Mouse (Mus musculus): Measurements from ENCODE around the gene Cdh1. TPM values are rescaled to one million over a fixed set of nuclear protein-coding genes. Genes with fewer than 3 reads are reported as not detected.

Cdh1 gene
- polyA plus RNA-seq, 1 experiment from 2014 or later: 37.9 TPM

DNA sequence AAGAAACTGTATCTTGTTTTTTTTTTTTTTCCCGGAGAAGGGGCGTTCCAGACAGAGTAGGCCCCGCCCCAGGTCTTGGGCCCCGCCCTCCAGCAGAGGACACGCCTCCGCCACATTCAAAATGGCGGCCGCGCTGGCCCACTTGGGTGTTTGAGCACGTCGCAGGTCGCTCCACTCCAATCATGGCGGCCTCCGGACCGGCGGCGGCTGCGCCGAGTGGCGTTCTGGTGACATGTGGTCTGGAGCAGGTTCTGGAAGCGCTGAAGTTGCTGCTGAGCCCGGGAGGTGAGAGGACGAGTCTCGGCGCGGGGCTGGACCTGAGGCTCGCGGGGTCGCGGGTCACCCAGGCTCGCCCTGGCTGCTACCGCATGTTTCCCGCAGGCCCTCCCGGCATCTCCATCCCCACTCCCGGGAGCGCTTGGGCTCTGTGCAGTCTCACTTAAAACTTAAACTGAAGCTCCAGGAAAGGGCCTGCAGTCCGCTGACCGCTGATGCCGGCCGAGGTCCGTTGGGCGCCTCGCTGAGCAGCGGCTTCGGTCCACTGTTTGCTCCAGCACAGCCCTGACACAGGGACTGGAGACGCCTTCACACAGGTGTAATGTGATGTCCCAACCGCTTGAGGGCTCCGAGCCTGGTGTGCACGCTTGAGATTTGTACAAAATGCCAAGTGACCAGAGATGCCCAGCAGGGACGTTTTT, 80.0 kb downstream of the Cdh1 start, which contains the start of gene Tango6:
Gene Tango6 (plus strand): TSS at position 98 of the 698 bp plus-strand sequence.
- Histone ChIP-seq H3K36me3 (no peaks in the 10 kb centered on the region), H3K4me3 (peak within 1 kb of the TSS; percentile 70), H3K9ac (peak within 1 kb of the TSS; percentile 90), H3K4me2 (peak within 1 kb of the TSS; percentile 60), H3K9me3 (no peaks in the 10 kb centered on the region), H3K27me3 (no peaks in the 10 kb centered on the region), H3K27ac (peak within 1 kb of the TSS; percentile 93), H3K4me1 (peaks cover 17% of the 10 kb centered on the region)
- WGBS: under 1% methylated on average over 50 of the region's 50 CpGs
- ATAC-seq (ENCODE audit: insufficient number of reproducible peaks, insufficient read depth, low FRiP score, low TSS enrichment, low read depth): peak; percentile 92

GRCm38 (mm10) chr8:106684387-106684786, 81.2 kb downstream of the Cdh1 start:
- Histone ChIP-seq H3K4me2 (no peak overlapping the region), H3K36me3 (peaks cover 7% of the 10 kb centered on the region), H3K9me3 (no peaks in the 10 kb centered on the region), H3K4me3 (no peak overlapping the region), H3K9ac (no peak overlapping the region), H3K27me3 (no peaks in the 10 kb centered on the region), H3K4me1 (peaks cover 17% of the 10 kb centered on the region), H3K27ac (no peak overlapping the region)
- ATAC-seq (ENCODE audit: insufficient number of reproducible peaks, insufficient read depth, low FRiP score, low TSS enrichment, low read depth): no peak
- WGBS: 91% methylated on average over 4 of the region's 4 CpGs

GRCm38 (mm10) chr8:106687479-106687878, 84.3 kb downstream of the Cdh1 start:
- no peak overlapping the region for H3K4me3 ChIP-seq
- ATAC-seq (ENCODE audit: insufficient number of reproducible peaks, insufficient read depth, low FRiP score, low TSS enrichment, low read depth): no peak
- no peaks in the 10 kb centered on the region for H3K9me3 ChIP-seq
- no peak overlapping the region for H3K4me2 ChIP-seq
- no peak overlapping the region for H3K27ac ChIP-seq
- no peak overlapping the region for H3K9ac ChIP-seq
- peaks cover 20% of the 10 kb centered on the region for H3K36me3 ChIP-seq
- WGBS: 4% methylated on average over 4 of the region's 4 CpGs
- peaks cover 17% of the 10 kb centered on the region for H3K4me1 ChIP-seq
- no peaks in the 10 kb centered on the region for H3K27me3 ChIP-seq

DNA sequence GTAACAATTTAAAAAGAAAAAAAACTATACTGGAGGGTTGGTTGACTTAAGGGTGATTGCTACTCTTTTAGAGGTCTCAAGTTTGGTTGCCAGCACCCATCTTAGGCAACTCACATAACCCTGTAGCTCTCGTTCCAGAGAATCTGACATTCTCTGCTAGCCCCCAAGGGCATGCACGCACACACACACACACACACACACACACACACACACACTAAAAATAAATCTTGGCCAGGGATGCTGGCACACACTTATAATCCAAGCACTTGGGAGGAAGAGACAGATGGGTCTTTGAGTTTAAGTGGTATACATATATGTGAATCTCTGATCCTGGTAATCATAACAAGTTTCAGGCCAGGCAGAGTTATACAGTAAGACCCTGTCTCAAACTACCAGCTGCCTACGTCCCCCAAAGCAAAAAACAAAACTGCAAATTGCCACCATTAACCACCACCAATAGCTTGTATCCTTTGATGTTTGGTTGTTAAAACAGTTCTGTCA, 94.6 kb downstream of the Cdh1 start:
- Histone ChIP-seq H3K9ac (no peak overlapping the region), H3K9me3 (no peaks in the 10 kb centered on the region), H3K4me2 (no peak overlapping the region), H3K27me3 (no peaks in the 10 kb centered on the region), H3K4me1 (no peaks in the 10 kb centered on the region), H3K27ac (no peak overlapping the region), H3K36me3 (peaks cover 69% of the 10 kb centered on the region), H3K4me3 (no peak overlapping the region)
- no peak for ATAC-seq (ENCODE audit: insufficient number of reproducible peaks, insufficient read depth, low FRiP score, low TSS enrichment, low read depth)
- 59% methylated on average over 3 of the region's 3 CpGs for WGBS

- Histone ChIP-seq H3K4me3 (no peak overlapping the region), H3K27me3 (no peaks in the 10 kb centered on the region), H3K9ac (no peak overlapping the region), H3K27ac (no peak overlapping the region), H3K9me3 (no peaks in the 10 kb centered on the region), H3K4me1 (peaks cover 3% of the 10 kb centered on the region), H3K4me2 (no peak overlapping the region), H3K36me3 (peaks cover 58% of the 10 kb centered on the region)
- ATAC-seq (ENCODE audit: insufficient number of reproducible peaks, insufficient read depth, low FRiP score, low TSS enrichment, low read depth): no peak
- WGBS: 76% methylated on average over 5 of the region's 5 CpGs
These were observed 96.4 kb downstream of the Cdh1 start for GRCm38 (mm10) chr8:106699588-106699987.

DNA sequence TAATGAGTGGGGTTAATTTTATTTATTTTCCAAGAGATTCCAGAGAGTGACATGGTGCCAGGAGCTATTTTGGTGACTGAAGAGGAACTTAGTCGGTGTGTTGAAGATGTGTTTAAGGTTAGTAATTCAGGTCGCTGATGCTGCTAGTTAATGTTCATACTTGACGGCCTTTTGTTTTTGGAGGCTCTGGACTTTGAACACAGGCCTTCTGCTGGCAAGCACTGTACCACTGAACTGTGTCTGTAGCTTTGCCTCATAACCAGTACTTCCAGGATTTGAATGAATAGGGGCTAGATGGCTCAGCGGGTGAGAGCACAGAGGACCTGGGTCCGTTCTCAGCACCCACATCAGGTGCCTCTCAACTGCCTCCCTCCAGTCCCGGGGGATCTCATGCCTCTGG, 97.0 kb downstream of the Cdh1 start:
- no peak overlapping the region for H3K4me2 ChIP-seq
- no peaks in the 10 kb centered on the region for H3K27me3 ChIP-seq
- WGBS: 95% methylated on average over 6 of the region's 6 CpGs
- ATAC-seq (ENCODE audit: insufficient number of reproducible peaks, insufficient read depth, low FRiP score, low TSS enrichment, low read depth): no peak
- H3K4me3 ChIP-seq: no peak overlapping the region
- H3K9me3 ChIP-seq: no peaks in the 10 kb centered on the region
- H3K27ac ChIP-seq: no peak overlapping the region
- no peak overlapping the region for H3K9ac ChIP-seq
- peaks cover 56% of the 10 kb centered on the region for H3K36me3 ChIP-seq
- peaks cover 9% of the 10 kb centered on the region for H3K4me1 ChIP-seq

- Histone ChIP-seq H3K4me3 (no peak overlapping the region), H3K4me1 (peaks cover 9% of the 10 kb centered on the region), H3K27ac (no peak overlapping the region), H3K9me3 (no peaks in the 10 kb centered on the region), H3K27me3 (no peaks in the 10 kb centered on the region), H3K36me3 (peaks cover 47% of the 10 kb centered on the region), H3K4me2 (no peak overlapping the region), H3K9ac (no peak overlapping the region)
- WGBS: 71% methylated on average over 3 of the region's 3 CpGs
- ATAC-seq (ENCODE audit: insufficient number of reproducible peaks, insufficient read depth, low FRiP score, low TSS enrichment, low read depth): no peak
These were observed 98.2 kb downstream of the Cdh1 start for GRCm38 (mm10) chr8:106701360-106701759.

DNA sequence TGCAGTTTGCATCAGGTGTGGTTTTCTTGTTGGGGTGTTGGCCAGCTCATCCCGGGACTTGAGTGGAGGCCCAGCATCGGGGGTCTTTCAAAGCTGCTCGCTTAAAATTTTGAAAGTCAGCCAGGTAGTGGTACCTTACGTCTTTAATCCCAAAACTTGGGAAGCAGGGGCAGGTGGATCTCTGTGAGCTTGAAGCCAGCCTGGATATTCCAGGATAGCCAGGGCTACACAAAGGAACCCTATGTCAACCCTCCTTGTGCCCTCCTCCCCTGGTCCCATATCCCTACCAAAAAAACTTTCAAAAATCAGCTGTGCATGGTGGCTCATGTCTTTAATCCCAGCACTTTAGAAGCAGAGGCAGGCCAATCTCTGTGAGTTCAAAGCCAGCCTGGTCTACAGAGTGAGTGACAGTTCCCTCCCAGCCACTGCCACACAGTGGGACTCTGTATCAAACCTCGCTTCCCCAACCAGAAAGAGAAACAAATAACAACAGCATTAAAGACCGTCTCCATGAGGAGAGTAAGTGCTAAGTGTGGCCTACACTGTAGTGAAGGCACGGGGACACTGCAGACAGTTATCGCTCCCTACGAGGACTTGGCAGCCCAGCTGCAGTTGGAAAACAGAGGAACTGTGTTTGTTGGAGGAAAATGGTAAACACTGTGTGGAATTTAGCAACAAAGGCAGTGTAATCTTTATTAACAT, 101.2 kb downstream of the Cdh1 start:
- no peaks in the 10 kb centered on the region for H3K27me3 ChIP-seq
- WGBS: 75% methylated on average over 9 of the region's 9 CpGs
- H3K9ac ChIP-seq: no peak overlapping the region
- no peaks in the 10 kb centered on the region for H3K9me3 ChIP-seq
- H3K4me3 ChIP-seq: no peak overlapping the region
- peak overlapping the region; percentile 2; the same call in 1 of the 2 replicates for H3K4me2 ChIP-seq
- no peak for ATAC-seq (ENCODE audit: insufficient number of reproducible peaks, insufficient read depth, low FRiP score, low TSS enrichment, low read depth)
- H3K27ac ChIP-seq: peak overlapping the region; percentile 81
- H3K4me1 ChIP-seq: peaks cover 9% of the 10 kb centered on the region
- H3K36me3 ChIP-seq: peaks cover 19% of the 10 kb centered on the region

- H3K4me1 ChIP-seq: peaks cover 9% of the 10 kb centered on the region
- no peaks in the 10 kb centered on the region for H3K27me3 ChIP-seq
- WGBS: 30% methylated on average over 9 of the region's 9 CpGs
- peak overlapping the region; percentile 2; the same call in 1 of the 2 replicates for H3K4me2 ChIP-seq
- no peak overlapping the region for H3K4me3 ChIP-seq
- no peaks in the 10 kb centered on the region for H3K9me3 ChIP-seq
- 0 out of 2 replicates have a peak, but pooled peaks have one; percentile 62 for ATAC-seq (ENCODE audit: insufficient number of reproducible peaks, insufficient read depth, low FRiP score, low TSS enrichment, low read depth)
- H3K9ac ChIP-seq: no peak overlapping the region
- H3K36me3 ChIP-seq: peaks cover 13% of the 10 kb centered on the region
- peak overlapping the region; percentile 81 for H3K27ac ChIP-seq
These were observed 101.8 kb downstream of the Cdh1 start for GRCm38 (mm10) chr8:106704901-106705321.

- Histone ChIP-seq H3K9me3 (no peaks in the 10 kb centered on the region), H3K27ac (no peak overlapping the region), H3K36me3 (0 out of 2 replicates have a peak, but pooled peaks cover 7% of the 10 kb centered on the region), H3K9ac (no peak overlapping the region), H3K4me1 (peaks cover 9% of the 10 kb centered on the region), H3K27me3 (no peaks in the 10 kb centered on the region), H3K4me2 (no peak overlapping the region), H3K4me3 (no peak overlapping the region)
- 80% methylated on average over 6 of the region's 6 CpGs for WGBS
- ATAC-seq (ENCODE audit: insufficient number of reproducible peaks, insufficient read depth, low FRiP score, low TSS enrichment, low read depth): no peak
These were observed 103.0 kb downstream of the Cdh1 start for GRCm38 (mm10) chr8:106706194-106706593.

DNA sequence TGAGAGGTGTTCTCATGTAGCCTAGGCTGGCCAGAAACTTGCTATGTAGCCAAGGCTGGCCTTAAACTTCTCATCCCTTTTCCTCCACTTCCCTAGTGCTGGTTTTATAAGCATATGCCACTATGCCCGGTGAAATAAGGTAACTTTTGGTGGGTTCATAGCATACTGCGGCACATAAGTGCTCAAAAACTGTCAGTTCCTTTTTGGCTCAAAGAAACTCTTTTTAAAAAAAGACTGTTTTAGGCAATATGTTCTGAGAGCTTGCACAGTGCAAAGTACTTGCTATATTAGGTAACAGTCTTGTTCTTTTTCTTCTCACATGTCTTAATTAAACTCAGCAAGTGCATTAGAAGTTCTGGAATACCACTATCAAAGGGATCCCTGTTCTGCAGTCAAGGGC, 106.9 kb downstream of the Cdh1 start:
- H3K9ac ChIP-seq: no peak overlapping the region
- peaks cover 5% of the 10 kb centered on the region for H3K36me3 ChIP-seq
- no peak for ATAC-seq (ENCODE audit: insufficient number of reproducible peaks, insufficient read depth, low FRiP score, low TSS enrichment, low read depth)
- H3K9me3 ChIP-seq: no peaks in the 10 kb centered on the region
- H3K4me1 ChIP-seq: peaks cover 6% of the 10 kb centered on the region; the same call in 1 of the 2 replicates
- H3K27ac ChIP-seq: no peak overlapping the region
- no peaks in the 10 kb centered on the region for H3K27me3 ChIP-seq
- H3K4me3 ChIP-seq: no peak overlapping the region
- H3K4me2 ChIP-seq: no peak overlapping the region
- 84% methylated on average over 2 of the region's 2 CpGs for WGBS

GRCm38 (mm10) chr8:106712487-106712886, 109.3 kb downstream of the Cdh1 start:
- H3K4me1 ChIP-seq: peaks cover 4% of the 10 kb centered on the region; the same call in 1 of the 2 replicates
- 90% methylated on average over 3 of the region's 3 CpGs for WGBS
- no peak for ATAC-seq (ENCODE audit: insufficient number of reproducible peaks, insufficient read depth, low FRiP score, low TSS enrichment, low read depth)
- H3K4me2 ChIP-seq: no peak overlapping the region
- peaks cover 5% of the 10 kb centered on the region for H3K36me3 ChIP-seq
- no peak overlapping the region for H3K27ac ChIP-seq
- H3K4me3 ChIP-seq: no peak overlapping the region
- no peaks in the 10 kb centered on the region for H3K9me3 ChIP-seq
- no peaks in the 10 kb centered on the region for H3K27me3 ChIP-seq
- H3K9ac ChIP-seq: no peak overlapping the region

All from embryonic facial prominence, embryonic 13.5 days (tissue).